Mouse (Mus musculus) lung, postnatal 0 days (tissue): ENCODE data around the gene Sfswap.

ENCODE experiments used
- CTCF ChIP-seq: IDR thresholded peaks from 2 replicates; pipeline ENCODE4 v1.5.1; 2016; ENCODE audit warnings: antibody characterized with exemption, mild to moderate bottlenecking
- EP300 ChIP-seq: IDR thresholded peaks from 2 replicates; pipeline ENCODE4 v1.6.1; 2016; ENCODE audit warnings: antibody characterized with exemption, mild to moderate bottlenecking, control low read depth

GRCm38 (mm10) chr5:129553642-129554041 is 52.6 kb downstream of the Sfswap start:
- no peak for TF ChIP-seq EP300
- TF ChIP-seq CTCF = no peak
